Mouse (Mus musculus) adrenal gland (tissue): ENCODE data around the gene Rest.

ENCODE experiments used
- intact Hi-C: fragments of 180-260 bp; cut with DNase I; formaldehyde crosslinking; loops from one replicate; pipeline ENCODE4 v1.15.1; 2025
- microRNA-seq, 2 experiments: library from miRNA; unstranded; fragments of <30 nt; microRNA quantifications; one replicate each; pipeline ENCODE4; 2019

Rest gene

GRCm38 (mm10) chr5:77307821-77308553, 42.7 kb downstream of the Rest start:
- intact Hi-C loops = loop anchor here (5.0 kb wide), 1 partner anchor 36 kb away; no protein-coding TSS in a partner anchor

- intact Hi-C loops = loop anchor here (5.0 kb wide), 1 partner anchor 37 kb away; no protein-coding TSS in a partner anchor
Measured at GRCm38 (mm10) chr5:77309051-77309906, 44.0 kb downstream of the Rest start.

- intact Hi-C loops = loop anchor here (5.0 kb wide), 1 partner anchor 38 kb away; no protein-coding TSS in a partner anchor
Measured at GRCm38 (mm10) chr5:77309924-77310772, 44.9 kb downstream of the Rest start, which contains the start of the genes Noa1 and Polr2b. Gene Noa1 (minus strand): TSS chr5:77310084. Gene Polr2b (plus strand): TSS chr5:77310147.

GRCm38 (mm10) chr5:77314206-77314605, 48.9 kb downstream of the Rest start:
- intact Hi-C loops = no loop called here

- intact Hi-C loops = no loop called here
Measured at GRCm38 (mm10) chr5:77314986-77315385, 49.7 kb downstream of the Rest start.

- intact Hi-C loops = no loop called here
Measured at GRCm38 (mm10) chr5:77324936-77325335, 59.6 kb downstream of the Rest start.

- intact Hi-C loops = loop anchor here (10.0 kb wide), 1 partner anchor 335 kb away; no protein-coding TSS in a partner anchor
Measured at GRCm38 (mm10) chr5:77330154-77330553, 64.9 kb downstream of the Rest start.

Small RNAs within 50 kb of the gene (microRNA-seq; reads per million reads assigned to microRNA genes)
- 0 reads per million in 2 experiments for gene Mir5098
